Mouse (Mus musculus) megakaryocyte, embryonic 14.5 days (primary cell): ENCODE measurements around the gene Acaa1a. TPM values are rescaled to one million over a fixed set of nuclear protein-coding genes. Genes with fewer than 3 reads are reported as not detected.
A peak's percentile ranks its signal among the peaks of the same experiment; 100 is the strongest.

Experiments
- H3K27me3 ChIP-seq: replicated peaks from 2 replicates; pipeline ENCODE3; 2012; ENCODE audit warnings: inconsistent platforms
- H3K36me3 ChIP-seq: replicated peaks from 2 replicates; pipeline ENCODE3; 2012; ENCODE audit warnings: low read length, inconsistent platforms, mixed read lengths
- H3K4me1 ChIP-seq: 2 replicates; pipeline ENCODE4 v1.6.1; 2012; ENCODE audit warnings: inconsistent platforms
- H3K4me3 ChIP-seq: replicated peaks from 2 replicates; pipeline ENCODE3; 2012; ENCODE audit warnings: moderate library complexity, mild to moderate bottlenecking, inconsistent platforms
- H3K9me3 ChIP-seq: 2 replicates; pipeline ENCODE4 v1.6.1; 2012; ENCODE audit warnings: inconsistent platforms
- FLI1 ChIP-seq: IDR thresholded peaks from 2 replicates; pipeline ENCODE4 v1.6.1; 2012; ENCODE audit warnings: low read length, inconsistent platforms, mixed read lengths
- GATA1 ChIP-seq: IDR thresholded peaks from 3 replicates; pipeline ENCODE4 v1.6.1; 2012; ENCODE audit warnings: mixed read lengths, low read length, inconsistent platforms, borderline replicate concordance
- polyA plus RNA-seq: library from polyadenylated mRNA; stranded (reverse); fragments of >175 nt; gene quantifications from 2 replicates; pipeline ENCODE4 v1.2.3, GENCODE M21; 2012; ENCODE audit warnings: low replicate concordance; ENCODE audit not compliant: insufficient read depth

Acaa1a gene
- polyA plus RNA-seq, 1 experiment: 77.2 TPM

- Histone ChIP-seq H3K9me3 (no peaks in the 10 kb centered on the region), H3K36me3 (peaks cover 7% of the 10 kb centered on the region), H3K27me3 (no peaks in the 10 kb centered on the region), H3K4me3 (peak overlapping the region; percentile 99), H3K4me1 (peaks cover 60% of the 10 kb centered on the region)
- TF ChIP-seq FLI1 (no peak), GATA1 (no peak)
Observed at GRCm38 (mm10) chr9:119321392-119322229, 17.9 kb upstream of the Acaa1a start.

GRCm38 (mm10) chr9:119322289-119323259 lies 16.9 kb upstream of the Acaa1a start, which contains the start of gene Oxsr1:
Gene Oxsr1 (minus strand): TSS chr9:119322427.
- no peaks in the 10 kb centered on the region for H3K9me3 ChIP-seq
- no peak for TF ChIP-seq GATA1
- TF ChIP-seq FLI1: no peak
- H3K27me3 ChIP-seq: no peaks in the 10 kb centered on the region

DNA sequence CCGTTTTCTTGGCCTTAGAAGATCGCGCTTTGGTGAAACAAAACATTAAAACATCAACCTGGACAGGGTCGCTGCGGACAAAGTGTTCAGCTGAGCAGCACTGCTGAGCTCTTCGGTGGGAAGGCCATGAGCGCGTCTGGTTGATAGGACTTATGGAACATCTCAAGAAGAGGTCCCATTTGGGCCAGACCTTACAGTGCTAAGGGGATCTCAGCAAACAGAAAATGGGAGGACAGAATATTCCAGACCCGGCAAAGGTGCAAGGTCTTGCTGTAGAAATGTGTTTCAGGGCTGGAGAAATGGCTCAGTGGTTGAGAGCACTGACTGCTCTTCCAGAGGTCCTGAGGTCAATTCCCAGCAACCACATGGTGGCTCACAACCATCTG lies 16.2 kb upstream of the Acaa1a start:
- TF ChIP-seq FLI1: no peak
- no peak for TF ChIP-seq GATA1
- Histone ChIP-seq H3K36me3 (peaks cover 5% of the 10 kb centered on the region), H3K4me1 (peaks cover 68% of the 10 kb centered on the region), H3K27me3 (no peaks in the 10 kb centered on the region), H3K9me3 (no peaks in the 10 kb centered on the region), H3K4me3 (peak overlapping the region; percentile 99)

More at GRCm38 (mm10) chr9:119322289-119323259, 16.9 kb upstream of the Acaa1a start, which contains the start of gene Oxsr1:
- peaks cover 7% of the 10 kb centered on the region for H3K36me3 ChIP-seq
- peak within 1 kb of the TSS; percentile 99 for H3K4me3 ChIP-seq
- peaks cover 63% of the 10 kb centered on the region for H3K4me1 ChIP-seq

DNA sequence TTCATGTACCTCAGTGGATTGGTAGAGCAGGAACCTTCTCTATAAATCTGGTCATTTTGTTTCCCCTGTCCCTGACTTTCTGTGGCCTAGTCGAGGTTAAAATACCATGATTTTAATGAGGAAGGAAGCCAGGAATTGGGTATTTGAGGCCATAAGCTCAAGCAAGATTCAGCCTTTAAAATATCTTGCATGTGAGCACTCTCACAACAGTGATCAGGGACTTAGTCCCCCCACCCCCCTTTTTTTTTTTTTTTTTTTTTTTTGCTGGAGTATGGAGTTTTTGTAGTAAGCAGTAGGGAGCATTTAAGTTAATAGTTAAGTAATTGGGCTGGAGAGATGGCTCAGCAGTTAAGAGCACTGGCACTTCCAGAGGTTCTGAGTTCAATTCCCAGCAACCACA lies 15.3 kb upstream of the Acaa1a start:
- H3K4me3 ChIP-seq: peak overlapping the region; percentile 38
- no peaks in the 10 kb centered on the region for H3K9me3 ChIP-seq
- H3K36me3 ChIP-seq: peaks cover 2% of the 10 kb centered on the region
- peaks cover 68% of the 10 kb centered on the region for H3K4me1 ChIP-seq
- no peaks in the 10 kb centered on the region for H3K27me3 ChIP-seq
- TF ChIP-seq FLI1: no peak
- TF ChIP-seq GATA1: no peak

DNA sequence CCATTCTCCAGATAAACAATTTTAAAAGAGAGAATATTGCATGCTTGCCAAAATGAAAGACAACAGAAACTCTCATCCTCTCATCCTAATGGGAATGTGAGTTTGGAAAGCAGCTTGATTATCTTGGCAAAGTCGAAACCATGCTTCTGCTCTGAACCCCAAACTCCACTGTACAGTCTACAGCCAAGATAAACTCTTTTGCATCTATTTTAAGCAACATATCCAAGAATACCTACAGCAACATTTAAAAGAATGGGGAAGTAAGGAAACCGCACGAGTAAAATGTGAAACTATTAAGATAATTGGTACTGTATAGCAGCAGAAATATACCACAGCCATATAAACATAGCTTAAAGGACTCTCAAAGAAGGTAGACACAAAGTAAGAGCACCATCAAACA lies 11.0 kb upstream of the Acaa1a start:
- no peaks in the 10 kb centered on the region for H3K27me3 ChIP-seq
- peak overlapping the region; percentile 69 for H3K4me3 ChIP-seq
- H3K36me3 ChIP-seq: peaks cover 12% of the 10 kb centered on the region
- H3K4me1 ChIP-seq: peaks cover 79% of the 10 kb centered on the region
- peaks cover 5% of the 10 kb centered on the region; the same call in 1 of the 2 replicates for H3K9me3 ChIP-seq
- TF ChIP-seq FLI1 (no peak), GATA1 (no peak)

- TF ChIP-seq FLI1 (no peak), GATA1 (no peak)
- peaks cover 85% of the 10 kb centered on the region for H3K4me1 ChIP-seq
- H3K9me3 ChIP-seq: peaks cover 5% of the 10 kb centered on the region; the same call in 1 of the 2 replicates
- H3K4me3 ChIP-seq: no peak overlapping the region
- peaks cover 14% of the 10 kb centered on the region for H3K36me3 ChIP-seq
- H3K27me3 ChIP-seq: no peaks in the 10 kb centered on the region
Observed at GRCm38 (mm10) chr9:119330186-119330963, 9.1 kb upstream of the Acaa1a start.

DNA sequence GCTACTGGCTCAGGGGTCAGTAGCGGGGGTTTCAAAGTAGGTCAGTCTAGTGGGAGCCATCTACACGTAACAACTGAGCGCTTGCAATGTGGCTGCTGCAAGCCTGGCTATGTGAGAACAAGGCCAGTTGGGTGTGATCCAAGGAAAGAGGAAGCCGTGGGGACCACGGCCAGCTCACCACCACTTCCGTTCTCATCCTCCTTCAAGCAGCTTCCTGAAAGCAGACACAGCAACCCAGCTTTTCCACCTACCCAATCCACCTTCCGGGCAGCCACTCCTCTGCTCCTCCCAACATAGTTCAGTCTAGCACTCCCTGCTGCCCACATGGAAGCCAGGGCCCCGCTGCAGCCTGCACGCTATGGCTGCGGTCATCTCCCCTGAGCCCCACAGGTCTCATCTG lies 5.2 kb upstream of the Acaa1a start:
- H3K4me1 ChIP-seq: peaks cover 92% of the 10 kb centered on the region
- no peak for TF ChIP-seq FLI1
- no peak for TF ChIP-seq GATA1
- H3K36me3 ChIP-seq: peaks cover 40% of the 10 kb centered on the region
- H3K27me3 ChIP-seq: no peaks in the 10 kb centered on the region
- peaks cover 5% of the 10 kb centered on the region; the same call in 1 of the 2 replicates for H3K9me3 ChIP-seq
- peak overlapping the region; percentile 74 for H3K4me3 ChIP-seq

DNA sequence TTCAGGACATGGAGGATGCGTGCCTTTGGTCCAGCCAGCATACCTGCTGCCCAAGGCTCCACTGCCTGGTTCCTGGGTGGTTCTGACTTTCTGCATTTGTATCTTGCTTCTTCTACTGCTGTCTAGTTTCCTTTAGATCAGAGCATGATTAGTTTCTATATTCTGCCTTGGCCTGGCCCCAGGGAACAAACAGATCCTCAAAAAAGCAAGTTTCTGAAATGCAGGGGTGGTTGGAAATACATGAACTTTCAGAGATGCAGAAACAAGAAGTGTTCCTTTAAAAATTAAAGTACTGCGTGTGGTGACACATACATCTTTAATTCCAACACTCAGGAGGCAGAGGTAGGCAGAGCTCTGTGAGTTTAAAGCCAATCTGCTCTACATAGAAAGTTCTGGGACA lies 4.6 kb upstream of the Acaa1a start:
- Histone ChIP-seq H3K4me3 (peak overlapping the region; percentile 74), H3K9me3 (peaks cover 5% of the 10 kb centered on the region; the same call in 1 of the 2 replicates)
- TF ChIP-seq FLI1: no peak
- TF ChIP-seq GATA1: no peak

DNA sequence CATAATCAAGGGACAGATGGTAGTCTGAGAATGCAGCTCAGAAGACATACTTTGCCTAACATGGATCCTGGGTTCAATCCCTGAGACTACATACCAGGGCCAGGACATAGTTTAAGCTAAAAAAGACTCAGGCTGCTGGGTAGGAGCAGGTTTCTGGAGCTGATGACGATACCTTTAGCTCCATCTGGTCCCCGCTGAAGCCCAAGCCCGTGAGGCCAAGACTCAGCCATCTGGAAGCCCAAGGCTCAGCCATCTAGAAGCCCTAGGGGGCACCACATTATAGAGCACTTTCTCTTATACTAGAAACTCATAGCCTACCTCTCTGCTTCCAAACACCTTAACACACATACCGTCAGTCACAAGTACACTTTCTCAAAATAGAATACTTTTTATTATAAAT lies 3.9 kb upstream of the Acaa1a start:
- Histone ChIP-seq H3K27me3 (no peaks in the 10 kb centered on the region), H3K4me3 (no peak overlapping the region), H3K4me1 (peaks cover 81% of the 10 kb centered on the region), H3K36me3 (peaks cover 37% of the 10 kb centered on the region), H3K9me3 (peaks cover 5% of the 10 kb centered on the region; the same call in 1 of the 2 replicates)
- no peak for TF ChIP-seq GATA1
- TF ChIP-seq FLI1: no peak

More for the DNA sequence above, 4.6 kb upstream of the Acaa1a start:
- Histone ChIP-seq H3K27me3 (no peaks in the 10 kb centered on the region), H3K36me3 (peaks cover 40% of the 10 kb centered on the region), H3K4me1 (peaks cover 88% of the 10 kb centered on the region)

- peak overlapping the region; percentile 47 for H3K4me3 ChIP-seq
- H3K36me3 ChIP-seq: peaks cover 39% of the 10 kb centered on the region
- no peak for TF ChIP-seq FLI1
- TF ChIP-seq GATA1: no peak
- no peaks in the 10 kb centered on the region for H3K9me3 ChIP-seq
- peaks cover 76% of the 10 kb centered on the region for H3K4me1 ChIP-seq
- no peaks in the 10 kb centered on the region for H3K27me3 ChIP-seq
Observed at GRCm38 (mm10) chr9:119337842-119338241, 1.6 kb upstream of the Acaa1a start.
